Mouse (Mus musculus): Measurements from ENCODE around the gene Ephb2. TPM values are rescaled to one million over a fixed set of nuclear protein-coding genes. Genes with fewer than 3 reads are reported as not detected.

The Ephb2 gene
- polyA plus RNA-seq, 2 experiments from 2014 or later, result not detected

DNA sequence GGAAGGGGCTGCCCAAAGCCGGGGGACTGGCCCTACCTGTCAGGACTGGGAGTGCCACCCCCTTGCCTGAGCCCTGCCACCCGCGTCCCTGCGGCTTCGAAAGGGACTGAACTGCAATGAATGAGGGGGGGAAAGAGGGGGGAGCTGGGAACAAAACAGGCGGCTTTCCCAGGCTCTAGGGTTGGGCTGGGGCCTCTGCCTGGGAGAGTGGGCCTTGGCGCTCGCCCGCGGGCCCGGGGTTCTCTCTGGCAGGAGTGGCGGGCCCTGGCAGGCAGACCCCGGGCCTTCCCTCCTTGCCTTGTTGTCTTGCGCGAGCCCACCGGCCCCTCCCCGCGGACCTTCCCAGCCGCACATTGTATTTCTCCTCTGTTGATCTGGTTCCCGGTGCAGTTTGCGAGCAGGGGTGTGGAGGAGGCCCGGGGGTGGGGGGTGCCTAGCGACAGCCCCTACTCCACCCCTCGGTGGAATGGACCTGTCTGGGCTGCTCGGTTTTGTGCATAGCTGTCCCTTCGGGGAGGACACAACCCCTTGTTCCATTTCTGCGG is 671 bp upstream of the Ephb2 start:
- ATAC-seq, result no peak

DNA sequence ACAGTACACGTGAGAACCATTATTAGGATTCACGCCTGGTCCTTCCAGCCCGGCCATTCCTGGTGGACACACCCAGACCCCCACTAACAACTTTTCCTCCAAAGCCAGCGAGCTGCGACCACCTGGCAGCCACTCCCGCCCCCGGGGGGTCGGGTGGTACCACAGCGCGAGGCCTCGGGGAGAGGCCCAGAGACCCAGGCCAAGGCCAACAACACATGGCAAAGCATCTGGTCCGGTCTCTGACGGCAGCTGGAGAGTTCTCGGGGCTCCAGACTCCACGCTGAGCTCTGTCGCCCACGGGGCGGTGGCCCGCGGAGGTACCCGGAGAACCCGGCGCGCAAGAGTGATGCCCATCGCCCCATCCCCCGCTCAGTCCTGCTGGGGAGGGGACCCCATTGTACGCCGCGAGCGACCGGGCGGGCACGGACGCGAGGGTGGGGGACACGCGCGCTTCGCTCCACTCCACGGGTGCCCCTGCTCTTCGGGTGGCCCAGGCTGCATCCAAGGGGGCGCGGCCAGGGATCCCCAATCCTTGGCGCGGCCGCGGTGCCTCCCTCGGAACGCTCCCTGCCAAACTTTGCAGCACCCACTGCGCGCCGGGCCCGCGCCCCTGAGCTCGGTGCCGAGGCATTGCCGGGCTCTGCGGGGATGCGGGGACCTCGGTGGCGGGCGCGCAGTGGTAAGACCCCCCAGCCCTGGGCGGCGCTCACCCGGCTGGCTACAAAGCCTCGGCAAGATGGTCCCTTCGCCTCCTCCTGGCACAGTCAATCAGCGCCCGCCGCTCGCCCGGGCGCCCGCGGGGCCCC is 770 bp downstream of the Ephb2 start:
- ATAC-seq, result no peak

DNA sequence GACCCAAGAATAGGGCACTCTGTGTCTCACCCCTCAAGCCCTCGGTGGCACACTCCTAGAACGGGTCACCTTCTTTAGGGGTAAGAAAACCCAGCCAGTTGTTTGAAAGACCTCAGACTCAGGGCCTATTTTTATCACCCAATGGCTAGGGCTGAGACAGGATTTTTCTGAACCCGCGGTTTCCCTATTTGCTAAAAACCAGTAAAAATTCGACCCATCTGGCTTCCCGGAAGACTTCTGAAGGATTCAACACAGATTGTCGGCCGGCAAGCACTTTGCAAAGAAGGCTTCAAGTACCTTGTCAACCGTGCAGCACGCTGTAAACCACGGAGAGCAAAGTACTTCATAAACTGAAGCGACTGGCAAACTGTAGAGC is 1.4 kb downstream of the Ephb2 start:
- no peak for ATAC-seq

DNA sequence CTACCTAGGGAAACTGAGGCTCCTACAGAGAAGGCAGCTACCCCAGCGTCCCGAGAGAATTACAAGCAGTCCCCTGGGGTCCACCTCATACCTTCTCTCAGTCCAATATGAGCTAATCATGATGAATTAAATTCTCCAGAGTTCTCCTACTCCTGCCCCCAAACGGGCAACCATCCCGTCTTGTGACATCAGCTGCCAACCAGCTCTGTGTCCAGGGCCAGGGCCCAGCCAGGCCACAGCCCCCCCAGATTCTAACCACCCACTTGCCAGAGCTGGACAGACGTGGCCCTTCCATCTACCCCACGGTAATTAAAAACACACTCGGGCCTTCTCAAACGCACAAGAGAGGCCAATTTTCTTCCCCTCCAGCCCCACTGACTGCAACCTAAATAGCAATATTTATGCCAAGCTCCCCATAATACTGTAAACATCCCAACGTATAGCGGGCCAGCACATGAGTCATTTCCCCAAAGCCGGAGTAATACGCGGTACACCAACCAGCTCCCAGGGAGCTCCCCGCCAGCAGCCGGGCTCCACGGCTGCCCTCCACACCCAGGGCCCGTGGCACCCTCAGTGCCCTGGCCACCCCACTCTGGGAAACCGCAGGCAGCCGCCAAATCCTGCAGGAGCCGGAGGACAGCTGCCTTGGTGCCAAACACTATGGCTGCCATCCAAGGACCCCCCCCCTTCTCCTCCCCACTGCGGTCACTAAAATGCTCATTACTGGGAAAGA is 2.0 kb downstream of the Ephb2 start:
- ATAC-seq, result no peak

DNA sequence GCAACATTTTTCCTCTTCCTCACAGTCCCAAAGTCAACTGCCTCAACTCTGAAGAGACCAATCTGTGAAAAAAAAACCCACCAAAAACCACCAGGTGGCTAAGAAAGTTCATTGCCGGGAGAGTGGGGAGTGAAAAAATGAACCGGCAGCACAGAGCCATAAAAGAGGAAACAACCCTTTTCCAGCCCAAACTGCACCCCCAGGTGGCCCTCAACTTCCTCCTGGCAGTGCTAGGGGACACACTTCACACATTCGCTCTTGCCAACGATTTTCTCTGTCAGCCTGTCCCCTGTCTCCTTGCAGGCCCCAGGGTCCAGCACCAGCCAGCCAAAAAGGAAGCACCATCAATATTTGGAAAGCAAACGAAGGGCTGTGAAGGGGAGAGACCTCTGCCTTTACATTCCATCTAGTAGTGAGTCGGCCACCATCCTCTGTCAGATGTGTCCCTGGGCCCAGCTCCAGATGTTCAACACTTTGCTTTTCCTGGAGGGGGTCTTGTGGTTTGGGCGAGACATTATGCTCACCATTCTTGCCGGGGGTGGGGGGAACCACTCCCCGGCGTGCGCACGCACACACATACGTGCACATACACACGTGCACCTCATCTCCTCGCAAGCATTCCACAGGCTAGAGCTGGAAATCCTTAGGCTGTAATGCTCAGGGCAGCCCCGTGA is 3.1 kb downstream of the Ephb2 start:
- ATAC-seq, result no peak

DNA sequence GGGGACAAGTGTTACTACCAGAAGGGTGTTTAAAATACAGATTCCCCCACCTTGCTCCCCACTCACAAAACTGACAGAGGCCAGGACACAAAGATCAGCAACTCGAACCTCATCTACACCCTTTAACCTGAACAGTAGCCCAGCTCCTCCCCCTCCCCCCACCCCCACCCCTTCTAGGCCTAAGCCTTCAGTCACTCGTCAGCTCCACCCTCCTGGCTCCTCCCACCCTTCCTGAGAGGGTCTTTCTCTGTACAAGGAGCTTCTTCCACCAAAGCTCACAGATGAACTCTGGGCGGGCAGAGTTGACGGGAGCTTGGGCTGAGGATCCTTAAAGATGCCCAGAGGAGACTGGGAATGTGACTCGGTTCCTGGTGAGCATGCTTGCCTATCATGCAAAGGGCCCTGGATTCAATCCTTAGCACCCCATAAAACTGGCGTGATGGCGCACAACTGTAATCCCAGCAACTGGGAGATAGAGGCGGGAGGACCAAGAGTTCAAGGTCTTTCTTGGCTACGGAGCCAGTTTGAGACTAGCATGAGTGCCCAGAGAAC is 5.4 kb downstream of the Ephb2 start:
- ATAC-seq, result no peak

DNA sequence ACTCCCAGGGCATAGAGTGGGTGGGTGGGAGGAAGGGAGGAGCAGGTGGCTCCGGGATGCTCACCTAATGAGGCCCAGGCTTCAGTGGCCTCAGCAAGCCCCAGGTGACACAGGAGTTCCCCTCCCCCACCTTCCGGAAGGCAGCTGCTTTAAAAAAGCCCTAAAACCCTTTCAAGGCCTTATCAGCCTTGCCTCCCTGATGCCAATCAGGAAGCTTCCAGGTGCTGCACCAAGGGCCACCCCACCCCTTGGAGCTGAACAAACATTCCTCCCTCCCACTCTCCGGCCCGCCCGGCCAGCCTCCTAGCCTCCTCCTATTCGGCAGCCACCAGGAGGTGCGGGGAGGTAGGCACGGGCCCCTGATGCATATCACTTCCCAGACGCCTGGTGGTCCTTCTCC is 6.0 kb downstream of the Ephb2 start:
- no peak for ATAC-seq

DNA sequence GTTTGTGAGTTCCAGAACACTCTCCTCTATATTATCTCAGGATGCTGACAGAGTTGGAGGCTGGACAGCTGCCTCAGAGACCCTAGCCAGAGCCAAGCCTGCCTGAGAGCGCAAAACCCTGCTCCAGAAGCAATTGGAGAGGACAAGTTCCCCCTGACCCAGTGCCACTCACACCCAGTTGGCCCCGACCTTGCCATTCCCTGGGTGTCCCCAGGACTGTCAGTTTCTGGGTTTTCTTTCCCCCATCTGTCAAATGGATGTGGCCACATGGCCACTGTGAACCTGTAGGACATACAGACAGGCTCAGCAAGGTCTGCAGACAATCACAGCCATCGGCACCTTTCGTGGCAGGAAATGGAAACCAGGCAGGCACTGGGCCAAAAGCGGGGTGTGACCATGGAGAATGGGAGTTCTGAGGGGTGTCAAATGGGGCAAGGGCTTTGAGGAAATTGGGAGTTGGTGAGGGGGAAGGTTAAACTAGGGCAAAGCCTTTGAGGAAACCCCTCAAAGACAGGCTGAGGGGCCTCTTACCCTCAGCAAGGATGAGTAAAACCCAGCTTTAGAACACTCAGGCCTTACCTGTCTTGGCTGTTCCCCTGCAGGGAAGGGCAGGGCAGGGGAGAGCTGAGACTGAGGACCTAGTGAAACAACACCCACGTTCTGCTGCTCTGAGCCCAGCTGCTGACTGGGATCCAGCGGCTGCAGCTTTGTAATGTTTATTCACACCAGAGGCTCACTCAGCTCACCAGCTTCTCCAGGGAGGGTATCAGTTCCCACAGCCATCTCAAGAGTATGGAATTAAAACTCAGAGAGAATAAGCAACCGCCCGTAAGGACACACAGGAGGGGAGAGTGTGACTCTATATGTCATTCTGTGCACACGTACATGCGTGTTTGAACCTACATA is 6.9 kb downstream of the Ephb2 start:
- ATAC-seq, result no peak

DNA sequence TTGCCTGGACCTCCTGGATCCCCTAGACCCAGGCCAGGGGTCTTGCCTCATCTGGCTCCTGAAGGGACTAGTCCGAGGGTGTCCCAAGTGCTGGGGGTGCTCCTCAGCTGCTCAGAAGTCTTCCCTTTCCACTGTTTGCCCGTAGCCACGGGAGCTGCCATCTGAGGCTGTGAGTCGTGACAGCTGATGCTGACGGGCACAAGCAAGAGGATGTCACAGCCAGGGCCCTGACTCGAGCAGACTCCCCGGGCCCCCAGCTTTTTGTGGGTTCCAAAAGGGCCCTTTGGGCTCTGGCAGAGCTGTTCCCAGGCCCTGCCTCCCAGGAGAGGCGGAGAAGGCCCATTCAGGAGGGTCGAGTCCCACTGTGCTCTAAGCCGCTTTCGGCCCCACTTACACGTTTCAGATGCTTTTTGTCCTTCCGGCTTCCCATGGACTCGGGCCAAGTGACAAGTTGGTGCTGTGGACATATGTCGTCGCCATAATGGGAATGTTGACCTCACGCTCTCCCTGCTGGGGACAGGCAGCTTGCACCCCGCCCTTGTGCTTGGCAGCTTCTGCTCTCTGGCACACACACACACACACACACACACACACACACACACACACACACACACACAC is 10.7 kb downstream of the Ephb2 start:
- no peak for ATAC-seq

DNA sequence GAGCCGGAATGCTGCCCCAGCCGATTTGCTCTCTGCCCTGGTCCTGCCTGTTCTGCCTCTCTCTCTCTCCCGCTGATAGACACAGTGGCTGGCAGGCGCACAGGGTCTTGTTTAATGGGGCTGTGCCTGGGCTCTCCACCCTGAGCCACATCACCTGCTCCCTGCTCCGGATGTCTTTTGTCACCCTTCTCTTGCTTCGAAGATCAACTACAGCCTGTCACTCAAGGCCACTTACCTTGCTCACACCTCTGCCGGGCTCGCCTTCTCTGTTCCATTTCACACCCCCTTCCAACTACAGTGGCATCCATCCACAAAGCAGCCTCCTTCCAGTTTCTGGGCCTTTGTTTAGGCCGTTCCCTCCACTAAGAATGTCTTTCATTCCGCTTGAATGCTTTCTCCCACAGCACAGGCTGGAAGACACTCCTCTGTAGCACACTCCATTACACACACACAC is 15.7 kb downstream of the Ephb2 start:
- ATAC-seq, result no peak

DNA sequence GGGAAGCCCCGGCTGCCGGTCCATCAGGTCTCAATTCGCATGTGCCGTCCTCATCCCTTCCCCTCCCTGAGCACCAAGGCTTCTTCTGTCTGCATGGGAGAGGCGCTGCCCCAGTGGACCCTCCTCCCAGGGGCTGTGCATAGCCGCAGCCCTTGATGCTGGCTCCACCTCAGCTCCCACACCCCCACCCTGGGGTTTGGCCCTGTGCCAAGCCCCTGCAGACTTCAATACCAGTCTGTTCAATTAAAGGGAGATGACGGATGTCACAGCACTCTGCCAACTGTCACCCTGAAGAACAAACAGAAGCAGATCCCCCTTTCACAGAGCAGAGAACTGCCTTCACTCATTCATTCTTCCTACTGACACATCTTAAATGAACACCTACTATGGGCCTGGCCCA is 19.1 kb downstream of the Ephb2 start:
- ATAC-seq, result no peak

DNA sequence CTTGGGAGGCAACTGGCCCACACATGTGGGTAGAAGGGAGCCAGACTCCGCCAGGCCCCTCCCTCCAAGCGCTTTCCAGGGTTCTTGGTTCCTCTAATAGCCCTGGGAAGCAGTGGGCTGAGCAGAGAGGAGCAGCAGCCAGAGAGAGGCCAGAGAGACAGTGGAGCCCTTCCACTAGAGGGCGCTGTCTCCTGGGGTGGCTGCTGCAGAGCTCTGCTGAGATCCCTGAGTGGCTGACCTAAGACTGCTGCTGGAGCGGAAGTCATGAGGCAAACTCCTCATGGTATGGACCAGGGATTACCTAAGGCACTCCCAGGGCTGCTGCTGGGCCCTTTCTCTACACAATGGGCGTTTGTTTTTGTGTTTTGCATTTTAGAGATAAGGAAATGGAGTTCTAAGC is 20.4 kb downstream of the Ephb2 start:
- ATAC-seq, result no peak

DNA sequence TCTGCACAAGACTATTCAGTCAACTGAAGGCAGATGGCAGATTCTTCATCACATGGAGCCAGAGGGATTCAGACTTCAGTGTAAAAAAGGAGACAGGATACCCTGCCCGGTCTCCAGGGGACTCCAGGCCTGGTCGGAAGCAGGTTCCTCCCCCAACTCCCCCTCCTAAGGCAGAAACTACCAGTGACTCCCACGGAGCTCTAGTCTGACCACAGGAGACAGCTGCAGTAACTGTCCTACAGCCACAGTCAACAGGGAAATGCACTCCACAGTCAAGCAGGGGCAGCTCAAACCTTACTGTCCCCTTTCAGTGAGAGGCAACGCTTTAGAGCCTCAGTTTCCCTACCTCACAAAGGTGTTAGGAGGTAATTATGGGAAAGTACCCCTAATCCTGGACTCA is 23.2 kb downstream of the Ephb2 start:
- ATAC-seq, result no peak

DNA sequence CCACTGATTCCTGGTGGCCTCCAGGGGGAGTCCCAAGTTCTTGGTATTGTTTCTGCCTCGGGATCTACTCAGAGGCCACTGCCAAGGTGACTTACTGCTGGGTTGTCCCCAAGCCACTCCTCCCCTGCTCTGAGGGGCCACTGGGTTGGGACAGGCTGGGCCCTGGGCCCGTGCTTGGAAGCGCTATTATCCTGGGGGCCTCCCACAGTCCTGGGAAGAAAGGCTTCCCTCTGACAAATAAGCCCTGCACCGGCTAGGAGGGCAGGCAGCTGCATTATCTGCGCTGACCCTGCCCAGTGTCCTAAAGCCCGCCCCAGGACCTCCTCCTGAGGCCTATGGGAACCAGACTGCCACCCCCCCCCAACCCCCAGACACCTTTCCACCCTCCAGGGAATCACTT is 24.2 kb downstream of the Ephb2 start:
- ATAC-seq, result no peak

DNA sequence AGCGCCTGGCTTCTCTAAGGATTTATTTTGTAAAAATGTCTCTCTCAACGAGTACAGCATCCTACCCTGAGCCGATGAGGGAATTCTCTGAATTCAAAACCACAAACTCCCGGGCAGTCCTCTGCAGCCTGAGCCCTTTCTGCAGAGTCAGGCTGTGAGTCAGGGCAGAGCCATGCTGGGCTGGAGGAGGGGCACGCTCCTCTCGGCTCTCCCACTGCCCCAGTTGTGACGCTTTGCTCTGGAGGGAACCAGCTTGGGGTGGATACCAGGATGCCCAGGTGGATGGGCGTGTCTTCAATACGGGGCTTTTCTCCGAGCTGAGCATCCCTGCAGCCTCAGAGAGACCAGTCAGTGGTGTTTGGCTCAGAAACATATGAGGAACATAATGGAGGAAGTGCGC is 27.3 kb downstream of the Ephb2 start:
- ATAC-seq, result no peak

DNA sequence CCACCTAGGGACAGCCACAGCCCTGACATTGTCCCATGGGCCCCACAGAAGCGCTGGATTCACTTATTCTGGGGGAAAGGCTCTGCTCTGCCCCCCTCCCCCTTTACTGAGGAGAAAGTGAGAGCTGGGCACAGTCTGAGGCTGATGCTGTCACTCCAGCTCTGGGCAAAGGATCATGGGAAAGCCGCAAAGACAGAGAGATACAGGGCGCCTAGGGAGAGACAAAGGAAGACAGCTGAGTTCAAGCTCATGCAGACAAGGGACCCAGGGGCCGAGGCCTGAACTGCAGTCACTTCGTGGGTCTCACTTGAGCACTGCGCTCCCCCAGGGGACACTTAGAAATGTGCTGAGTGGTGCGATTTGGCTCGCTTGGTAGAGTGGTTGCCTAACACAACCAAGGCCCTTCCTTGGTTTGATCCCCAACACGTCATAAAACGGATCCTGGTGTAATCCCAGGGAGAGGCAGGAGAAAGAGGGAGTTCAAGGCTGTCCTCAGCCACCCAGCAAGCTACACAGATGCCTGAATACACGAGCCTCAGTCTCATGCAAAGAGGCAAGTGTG is 28.3 kb downstream of the Ephb2 start:
- no peak for ATAC-seq

DNA sequence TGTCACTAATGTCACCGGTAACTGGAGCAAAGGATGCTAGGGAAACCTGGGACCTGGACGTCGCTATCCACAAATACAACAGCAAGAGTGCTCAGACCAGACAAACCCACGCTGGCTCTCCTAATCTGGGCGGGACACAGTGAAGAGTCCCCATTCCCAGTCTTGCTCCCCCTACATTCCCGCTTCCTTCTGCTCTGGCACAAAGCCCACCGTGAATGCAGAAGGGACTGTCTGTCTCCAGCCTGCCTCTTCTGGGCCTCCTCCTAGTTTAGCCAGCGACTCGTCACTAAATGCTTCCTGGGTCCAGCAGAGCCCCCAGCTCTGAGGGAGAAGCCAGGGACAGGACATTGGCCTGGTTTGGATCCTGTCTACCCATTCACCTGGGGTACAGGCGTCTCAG is 29.5 kb downstream of the Ephb2 start:
- no peak for ATAC-seq

DNA sequence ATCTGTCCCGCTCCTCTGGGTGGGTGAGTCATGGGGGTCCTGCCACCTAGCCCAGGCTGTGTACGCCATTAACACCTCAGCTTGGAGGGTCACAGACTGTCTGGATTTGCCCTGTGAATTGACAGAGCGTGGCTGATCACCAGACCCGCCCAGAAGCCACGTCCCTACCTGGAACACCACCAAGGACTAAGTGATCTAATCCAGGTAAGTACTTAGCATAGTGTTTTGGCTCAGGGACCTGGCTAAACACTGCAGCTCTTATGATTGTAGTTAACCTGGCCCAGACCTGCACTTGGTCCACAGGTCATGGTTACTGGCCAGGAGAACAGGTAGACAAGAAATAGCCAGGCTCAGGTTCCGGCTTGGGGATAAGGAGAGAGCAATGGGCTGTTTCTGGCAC is 31.4 kb downstream of the Ephb2 start:
- ATAC-seq, result no peak

DNA sequence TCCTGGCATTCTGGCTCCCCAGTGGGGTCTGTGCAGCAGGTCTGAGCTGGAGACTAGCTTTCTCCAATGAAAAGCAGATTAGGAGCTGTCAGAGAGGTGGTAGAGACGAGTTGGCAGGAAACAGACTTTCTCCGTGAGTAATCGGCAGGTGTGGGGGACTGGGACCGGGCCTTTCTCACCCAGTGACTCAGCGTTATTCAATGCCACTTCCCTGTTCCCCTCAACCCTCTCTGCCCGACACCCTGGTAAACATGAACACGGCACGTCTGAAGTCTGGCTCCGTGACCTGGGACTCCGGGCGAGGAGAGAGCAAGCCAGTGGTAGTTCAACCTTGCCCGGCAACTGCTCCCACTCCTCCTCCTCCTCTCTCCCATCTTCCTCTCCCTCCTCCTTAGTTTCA is 33.3 kb downstream of the Ephb2 start:
- ATAC-seq, result no peak

DNA sequence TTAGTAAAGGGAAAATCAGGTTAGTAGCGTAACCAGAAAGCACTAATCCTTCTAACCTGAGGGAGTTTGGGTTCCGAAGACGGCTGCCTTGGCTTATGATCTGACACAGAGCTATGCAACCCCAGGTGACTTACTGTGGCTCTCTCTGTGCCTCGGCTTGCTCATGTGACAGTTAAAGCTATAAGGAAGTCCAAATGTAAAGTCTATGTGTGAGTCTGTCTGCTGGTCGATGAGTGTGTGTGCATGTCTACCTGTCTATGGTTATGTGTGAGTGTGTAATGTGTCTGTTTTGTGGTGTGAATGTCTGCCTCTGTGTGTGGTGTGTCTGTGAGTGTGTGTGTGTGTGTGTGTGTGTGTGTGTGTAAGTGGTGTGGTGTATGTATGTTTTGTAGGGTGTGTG is 33.8 kb downstream of the Ephb2 start:
- no peak for ATAC-seq

DNA sequence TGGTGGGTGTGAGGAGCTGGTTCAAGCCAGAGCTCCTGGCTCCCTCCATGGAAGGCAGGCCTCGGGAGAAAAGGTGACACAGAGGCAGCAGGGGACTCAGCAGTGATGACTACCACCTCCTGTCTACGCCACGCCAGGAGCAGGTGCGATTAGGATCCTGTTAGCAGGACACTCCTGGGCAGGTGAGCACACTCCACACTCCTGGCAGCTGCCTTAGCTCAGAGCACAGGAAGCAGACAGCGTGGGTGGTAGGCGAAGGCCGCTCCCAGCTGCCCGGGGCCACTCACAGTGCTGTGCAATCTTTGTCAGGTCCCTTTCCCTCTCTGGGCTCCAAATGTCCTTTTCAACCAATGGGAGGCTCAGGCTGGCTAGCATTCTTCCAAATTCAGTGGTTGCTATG is 34.3 kb downstream of the Ephb2 start:
- ATAC-seq, result no peak
